Mouse (Mus musculus): ENCODE measurements around the gene Mark3. TPM values are rescaled to one million over a fixed set of nuclear protein-coding genes. Genes with fewer than 3 reads are reported as not detected.
A peak's percentile ranks its signal among the peaks of the same experiment; 100 is the strongest.

The Mark3 gene
- polyA plus RNA-seq, 1 experiment from 2014 or later, result 22.4 TPM

GRCm38 (mm10) chr12:111670976-111671375 is 96.7 kb downstream of the Mark3 start:
- Histone ChIP-seq H3K27ac (peak overlapping the region; percentile 63), H3K27me3 (replicated peaks) (0 out of 2 replicates have a peak, but pooled peaks cover 12% of the 10 kb centered on the region), H3K9ac (peak overlapping the region; percentile 73), H3K4me3 (replicated peaks) (peak overlapping the region; percentile 70), H3K9me3 (no peaks in the 10 kb centered on the region), H3K4me2 (replicated peaks) (peak overlapping the region; percentile 98), H3K4me1 (replicated peaks) (peaks cover 50% of the 10 kb centered on the region), H3K36me3 (no peaks in the 10 kb centered on the region)
- 2% methylated on average over 35 of the region's 35 CpGs for WGBS
- ATAC-seq, result 0 out of 2 replicates have a peak, but pooled peaks have one; percentile 1

DNA sequence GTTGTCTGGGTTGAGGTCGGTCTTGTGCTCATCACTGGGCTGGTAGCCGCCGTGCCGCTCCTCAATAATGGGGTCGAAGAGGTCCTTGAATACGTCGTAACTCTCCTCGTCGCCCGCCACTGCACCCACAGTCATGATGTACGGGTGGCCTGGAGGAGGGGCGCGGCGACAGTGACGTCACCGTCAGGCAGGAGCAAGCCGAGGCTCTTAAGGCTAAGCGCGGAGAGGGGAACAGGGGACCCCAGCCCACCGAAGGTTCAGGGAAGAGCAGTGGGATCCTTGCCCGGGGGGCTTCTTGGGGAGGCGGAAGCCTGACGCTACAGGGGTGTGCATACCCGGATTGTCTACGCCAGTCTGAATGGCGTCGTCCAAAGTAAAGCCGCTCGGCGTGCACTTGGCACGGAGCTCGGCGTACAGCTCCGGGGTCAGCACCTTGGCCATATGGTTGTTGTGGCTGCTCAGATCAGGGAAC is 97.1 kb downstream of the Mark3 start:
- WGBS, result under 1% methylated on average over 34 of the region's 34 CpGs
- H3K27ac ChIP-seq, result peak overlapping the region; percentile 67

DNA sequence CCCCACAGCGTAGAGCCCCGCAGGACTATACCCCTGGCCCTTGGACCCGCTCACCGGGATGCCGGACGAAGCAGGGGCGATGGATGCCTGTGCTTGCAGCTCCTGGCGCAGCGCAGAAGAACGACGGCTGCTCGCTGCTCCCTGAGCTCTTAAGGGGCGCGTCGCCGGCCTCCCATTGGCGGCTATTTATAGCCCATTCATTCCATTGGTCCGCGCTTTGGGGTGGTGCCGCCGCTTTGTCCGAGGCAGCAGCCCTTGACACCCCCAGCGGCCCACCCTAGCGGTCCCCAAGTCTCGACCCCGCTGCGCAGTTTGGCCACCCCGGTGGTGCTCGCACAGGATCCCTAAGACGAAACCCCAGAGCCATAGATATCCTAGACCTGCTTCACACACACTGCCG is 97.9 kb downstream of the Mark3 start, which contains the start of gene Ckb:
TSS of gene Ckb (minus strand) at position 163 of the 400 bp plus-strand sequence.
- WGBS, result under 1% methylated on average over 31 of the region's 31 CpGs
- Histone ChIP-seq H3K4me1 (replicated peaks) (peaks cover 61% of the 10 kb centered on the region), H3K4me2 (replicated peaks) (peak within 1 kb of the TSS; percentile 98)

More for the DNA sequence above, 97.1 kb downstream of the Mark3 start:
- Histone ChIP-seq H3K9me3 (no peaks in the 10 kb centered on the region), H3K36me3 (no peaks in the 10 kb centered on the region), H3K9ac (peak overlapping the region; percentile 73), H3K4me2 (replicated peaks) (peak overlapping the region; percentile 98), H3K4me3 (replicated peaks) (peak overlapping the region; percentile 70), H3K27me3 (replicated peaks) (0 out of 2 replicates have a peak, but pooled peaks cover 12% of the 10 kb centered on the region), H3K4me1 (replicated peaks) (peaks cover 53% of the 10 kb centered on the region)
- peak; percentile 3; the same call in 1 of the 2 replicates for ATAC-seq

DNA sequence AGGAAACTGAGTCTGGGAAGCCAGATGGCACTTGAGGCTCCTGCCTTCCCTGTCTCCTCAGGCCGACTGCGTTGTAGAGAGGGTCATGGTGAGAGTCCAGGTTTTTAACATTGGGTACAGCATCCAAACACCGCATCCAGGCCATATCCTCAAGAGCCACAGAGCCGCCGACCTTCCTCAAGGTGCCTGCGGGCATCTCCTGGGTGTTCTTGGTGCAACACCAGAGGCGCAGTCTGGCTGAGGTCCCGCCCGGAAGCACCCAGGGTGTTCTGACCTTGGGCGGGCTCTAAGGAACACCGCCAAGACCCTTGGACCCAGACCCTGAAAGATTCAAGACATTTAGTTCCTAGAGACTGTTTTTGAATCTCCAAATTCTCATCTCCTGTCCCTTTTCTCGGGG is 98.3 kb downstream of the Mark3 start:
- Histone ChIP-seq H3K36me3 (no peaks in the 10 kb centered on the region), H3K9me3 (no peaks in the 10 kb centered on the region), H3K4me2 (replicated peaks) (peak overlapping the region; percentile 98), H3K4me1 (replicated peaks) (peaks cover 65% of the 10 kb centered on the region), H3K9ac (peak overlapping the region; percentile 73; the same call in 1 of the 2 replicates), H3K4me3 (replicated peaks) (peak overlapping the region; percentile 70), H3K27ac (no peak overlapping the region), H3K27me3 (replicated peaks) (0 out of 2 replicates have a peak, but pooled peaks cover 12% of the 10 kb centered on the region)
- no peak for ATAC-seq
- WGBS, result 12% methylated on average over 12 of the region's 12 CpGs

More for the DNA sequence above, 97.9 kb downstream of the Mark3 start, which contains the start of gene Ckb:
- peak within 1 kb of the TSS; percentile 67 for H3K27ac ChIP-seq
- ATAC-seq, result peak; percentile 67
- peak within 1 kb of the TSS; percentile 70 for H3K4me3 ChIP-seq (replicated peaks)
- H3K27me3 ChIP-seq (replicated peaks), result 0 out of 2 replicates have a peak, but pooled peaks cover 12% of the 10 kb centered on the region
- H3K36me3 ChIP-seq, result no peaks in the 10 kb centered on the region
- peak within 1 kb of the TSS; percentile 73 for H3K9ac ChIP-seq
- H3K9me3 ChIP-seq, result no peaks in the 10 kb centered on the region

GRCm38 (mm10) chr12:111674850-111675486 is 100.6 kb downstream of the Mark3 start:
- WGBS, result 48% methylated on average over 2 of the region's 2 CpGs
- Histone ChIP-seq H3K4me3 (replicated peaks) (no peak overlapping the region), H3K9ac (no peak overlapping the region), H3K36me3 (no peaks in the 10 kb centered on the region), H3K4me1 (replicated peaks) (peaks cover 62% of the 10 kb centered on the region), H3K27ac (peak overlapping the region; percentile 81), H3K9me3 (no peaks in the 10 kb centered on the region), H3K4me2 (replicated peaks) (0 out of 2 replicates have a peak overlapping the region, but pooled peaks have one; percentile 12), H3K27me3 (replicated peaks) (0 out of 2 replicates have a peak, but pooled peaks cover 12% of the 10 kb centered on the region)
- peak; percentile 7; the same call in 1 of the 2 replicates for ATAC-seq

DNA sequence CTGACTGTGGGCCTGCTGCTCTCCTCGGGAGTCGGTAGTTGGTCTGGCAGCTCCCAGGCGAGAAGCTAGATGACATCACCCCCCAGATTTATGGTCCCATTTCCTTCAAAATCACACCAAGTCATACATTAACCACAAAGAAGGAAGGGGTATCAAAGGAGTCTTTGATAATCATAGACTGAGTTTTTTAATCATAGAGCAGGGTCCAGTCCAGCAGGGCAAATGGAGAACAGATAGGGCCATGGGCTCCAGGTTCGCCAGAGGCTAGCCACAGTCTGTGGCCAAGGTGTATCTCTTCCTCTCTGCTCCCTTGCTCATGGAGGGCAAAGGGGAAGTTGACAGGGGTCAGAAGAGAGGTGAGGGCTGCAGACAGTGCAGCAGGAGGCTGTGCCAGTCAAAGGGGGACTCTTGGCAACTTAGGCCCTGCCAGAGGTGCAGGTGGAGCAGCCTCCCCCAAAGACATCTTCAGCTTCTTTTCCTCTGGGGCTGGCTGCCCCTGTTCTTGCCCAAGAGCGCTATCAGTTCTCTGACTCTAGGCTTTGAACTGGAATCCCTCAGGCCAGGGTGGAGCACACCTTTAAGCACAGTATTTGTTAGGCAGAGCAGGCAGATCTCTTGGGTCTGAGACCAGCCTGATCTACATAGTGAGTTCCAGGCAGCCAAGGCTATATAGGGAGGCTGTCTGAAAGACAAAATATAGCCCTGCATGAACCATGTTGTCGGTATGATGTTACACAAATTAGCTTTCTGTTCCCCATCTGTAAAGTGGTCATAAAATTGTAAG is 101.7 kb downstream of the Mark3 start:
- Histone ChIP-seq H3K4me2 (replicated peaks) (0 out of 2 replicates have a peak overlapping the region, but pooled peaks have one; percentile 12), H3K4me3 (replicated peaks) (no peak overlapping the region), H3K9me3 (no peaks in the 10 kb centered on the region), H3K36me3 (no peaks in the 10 kb centered on the region; the same call in 1 of the 2 replicates), H3K9ac (no peak overlapping the region), H3K27ac (peak overlapping the region; percentile 97), H3K4me1 (replicated peaks) (peaks cover 57% of the 10 kb centered on the region), H3K27me3 (replicated peaks) (0 out of 2 replicates have a peak, but pooled peaks cover 12% of the 10 kb centered on the region)
- ATAC-seq, result peak; percentile 60
- 55% methylated on average over 6 of the region's 6 CpGs for WGBS

- Histone ChIP-seq H3K9me3 (no peaks in the 10 kb centered on the region), H3K4me1 (replicated peaks) (peaks cover 55% of the 10 kb centered on the region), H3K27ac (peak overlapping the region; percentile 97), H3K27me3 (replicated peaks) (0 out of 2 replicates have a peak, but pooled peaks cover 12% of the 10 kb centered on the region), H3K36me3 (no peaks in the 10 kb centered on the region; the same call in 1 of the 2 replicates), H3K4me2 (replicated peaks) (peak overlapping the region; percentile 79), H3K4me3 (replicated peaks) (peak overlapping the region; percentile 66), H3K9ac (peak overlapping the region; percentile 57)
- 14% methylated on average over 5 of the region's 5 CpGs for WGBS
- peak; percentile 26 for ATAC-seq
Measured at GRCm38 (mm10) chr12:111677421-111677820, 103.1 kb downstream of the Mark3 start.

- no peaks in the 10 kb centered on the region for H3K9me3 ChIP-seq
- peak within 1 kb of the TSS; percentile 66 for H3K4me3 ChIP-seq (replicated peaks)
- peaks cover 54% of the 10 kb centered on the region for H3K4me1 ChIP-seq (replicated peaks)
- ATAC-seq, result peak; percentile 73
- under 1% methylated on average over 51 of the region's 51 CpGs for WGBS
- H3K27me3 ChIP-seq (replicated peaks), result 0 out of 2 replicates have a peak, but pooled peaks cover 8% of the 10 kb centered on the region
- no peaks in the 10 kb centered on the region; the same call in 1 of the 2 replicates for H3K36me3 ChIP-seq
- H3K9ac ChIP-seq, result peak within 1 kb of the TSS; percentile 57
- H3K27ac ChIP-seq, result peak within 1 kb of the TSS; percentile 97
- peak within 1 kb of the TSS; percentile 79 for H3K4me2 ChIP-seq (replicated peaks)
Measured at GRCm38 (mm10) chr12:111677882-111678669, 103.8 kb downstream of the Mark3 start, which contains the start of gene Trmt61a. TSS of gene Trmt61a (plus strand) at chr12:111678105.

DNA sequence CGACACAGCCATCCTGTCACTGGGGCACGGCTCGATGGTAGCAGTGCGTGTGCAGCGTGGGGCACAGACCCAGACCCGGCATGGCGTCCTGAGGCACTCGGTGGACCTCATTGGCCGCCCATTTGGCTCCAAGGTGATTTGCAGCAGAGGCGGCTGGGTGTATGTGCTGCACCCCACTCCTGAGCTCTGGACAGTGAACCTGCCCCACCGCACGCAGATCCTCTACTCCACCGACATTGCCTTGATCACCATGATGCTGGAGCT is 104.3 kb downstream of the Mark3 start:
- H3K4me2 ChIP-seq (replicated peaks), result peak overlapping the region; percentile 79
- H3K9me3 ChIP-seq, result no peaks in the 10 kb centered on the region
- H3K36me3 ChIP-seq, result no peaks in the 10 kb centered on the region; the same call in 1 of the 2 replicates
- ATAC-seq, result no peak
- peak overlapping the region; percentile 66 for H3K4me3 ChIP-seq (replicated peaks)
- peaks cover 55% of the 10 kb centered on the region for H3K4me1 ChIP-seq (replicated peaks)
- peak overlapping the region; percentile 57 for H3K9ac ChIP-seq
- H3K27ac ChIP-seq, result 0 out of 2 replicates have a peak overlapping the region, but pooled peaks have one; percentile 11
- WGBS, result 5% methylated on average over 13 of the region's 13 CpGs
- 0 out of 2 replicates have a peak, but pooled peaks cover 3% of the 10 kb centered on the region for H3K27me3 ChIP-seq (replicated peaks)

DNA sequence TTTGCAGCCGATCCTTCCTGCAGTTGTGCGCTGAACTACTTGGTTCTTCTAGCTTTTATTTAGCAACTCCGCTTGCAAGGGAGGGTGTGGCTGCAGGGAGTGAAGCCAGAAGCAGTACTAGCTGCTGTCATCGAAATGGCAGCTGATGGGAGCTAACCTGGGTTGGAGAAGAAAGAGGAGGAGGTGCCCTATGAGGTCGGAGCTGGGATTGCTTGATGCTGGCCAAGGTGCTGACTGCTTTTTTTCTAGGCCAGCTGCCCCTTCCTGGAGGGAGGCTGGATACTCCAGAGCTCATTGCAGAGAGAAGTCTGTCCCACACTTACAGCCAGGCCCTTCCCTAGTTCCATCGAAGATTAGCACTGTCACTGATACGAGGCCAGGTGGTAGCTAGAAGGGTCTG is 104.7 kb downstream of the Mark3 start:
- peak overlapping the region; percentile 57 for H3K9ac ChIP-seq
- H3K4me3 ChIP-seq (replicated peaks), result peak overlapping the region; percentile 66
- peaks cover 55% of the 10 kb centered on the region for H3K4me1 ChIP-seq (replicated peaks)
- WGBS, result 37% methylated on average over 7 of the region's 7 CpGs
- no peaks in the 10 kb centered on the region for H3K9me3 ChIP-seq
- H3K4me2 ChIP-seq (replicated peaks), result peak overlapping the region; percentile 79
- no peaks in the 10 kb centered on the region; the same call in 1 of the 2 replicates for H3K36me3 ChIP-seq
- 0 out of 2 replicates have a peak, but pooled peaks cover under 1% of the 10 kb centered on the region for H3K27me3 ChIP-seq (replicated peaks)
- ATAC-seq, result no peak
- 0 out of 2 replicates have a peak overlapping the region, but pooled peaks have one; percentile 11 for H3K27ac ChIP-seq

DNA sequence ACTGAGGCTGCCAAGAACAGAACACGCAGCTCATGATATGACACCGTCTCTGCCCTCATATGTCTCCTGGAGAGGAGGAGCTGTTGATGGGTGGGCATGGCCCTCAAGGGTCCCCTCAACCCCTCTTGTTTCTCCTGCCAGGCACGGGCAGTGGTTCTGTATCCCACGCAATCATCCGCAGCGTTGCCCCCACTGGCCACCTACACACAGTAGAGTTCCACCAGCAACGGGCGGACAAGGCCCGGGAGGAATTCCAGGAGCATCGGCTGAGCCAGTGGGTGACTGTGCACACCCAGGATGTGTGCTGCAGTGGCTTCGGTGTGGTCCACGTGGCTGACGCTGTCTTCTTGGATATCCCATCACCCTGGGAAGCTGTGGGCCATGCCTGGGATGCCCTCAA is 106.3 kb downstream of the Mark3 start:
- H3K9me3 ChIP-seq, result no peaks in the 10 kb centered on the region
- WGBS, result 92% methylated on average over 13 of the region's 13 CpGs
- no peak overlapping the region for H3K9ac ChIP-seq
- H3K4me1 ChIP-seq (replicated peaks), result peaks cover 49% of the 10 kb centered on the region
- H3K4me2 ChIP-seq (replicated peaks), result no peak overlapping the region
- H3K27ac ChIP-seq, result peak overlapping the region; percentile 71
- H3K36me3 ChIP-seq, result no peaks in the 10 kb centered on the region; the same call in 1 of the 2 replicates
- H3K27me3 ChIP-seq (replicated peaks), result no peaks in the 10 kb centered on the region
- ATAC-seq, result no peak
- H3K4me3 ChIP-seq (replicated peaks), result no peak overlapping the region

All from intestine, embryonic 15.5 days (tissue).